In genomic region chr10:6820626-6821025, GRCm38 (mm10) we compare ENCODE assay signal across 42 mouse cellular contexts. TPM values are rescaled to one million over a fixed set of nuclear protein-coding genes. Genes with fewer than 3 reads are reported as not detected.
"Had no signal": no experiment of that assay in that cellular context is flagged by ENCODE, and none has a peak within 500 bp of the region (broad histone marks: within the 10 kb centered on the region; RNA-seq: fewer than 3 reads in every experiment).

No protein-coding gene starts in this region.

- H3K27me3 ChIP-seq: heart, embryonic 12.5 days; hindbrain, embryonic 12.5 days; intestine, embryonic 15.5 days; limb, embryonic 13.5 days; limb, embryonic 15.5 days; liver, embryonic 12.5 days had no signal

- DNase-seq: gastrocnemius, postnatal 10 days; gastrocnemius, postnatal 25 days; heart, adult 18-20 months; heart, postnatal 10 days; heart, postnatal 4 days; kidney, adult 18-20 months; kidney, adult 8-10 months; kidney, postnatal 10 days; kidney, postnatal 25 days; kidney, postnatal 4 days; layer of hippocampus, adult 9-11 months; layer of hippocampus, postnatal 36 days had no signal

- H3K4me1 ChIP-seq: heart, embryonic 10.5 days; heart, embryonic 12.5 days; hindbrain, embryonic 10.5 days; hindbrain, embryonic 12.5 days; intestine, embryonic 15.5 days; limb, embryonic 13.5 days; limb, embryonic 15.5 days; liver, embryonic 12.5 days had no signal

- H3K36me3 ChIP-seq: heart, embryonic 10.5 days; heart, embryonic 12.5 days; hindbrain, embryonic 10.5 days; hindbrain, embryonic 12.5 days; intestine, embryonic 15.5 days; limb, embryonic 13.5 days; limb, embryonic 15.5 days; liver, embryonic 12.5 days had no signal

- H3K4me3 ChIP-seq: heart, embryonic 10.5 days; heart, embryonic 12.5 days; hindbrain, embryonic 10.5 days; hindbrain, embryonic 12.5 days; intestine, embryonic 15.5 days; left cerebral cortex, adult 2 months; limb, embryonic 13.5 days; limb, embryonic 15.5 days; liver, embryonic 12.5 days had no signal

- H3K9me3 ChIP-seq: heart, embryonic 10.5 days; heart, embryonic 12.5 days; hindbrain, embryonic 10.5 days; hindbrain, embryonic 12.5 days; intestine, embryonic 15.5 days; limb, embryonic 13.5 days; limb, embryonic 15.5 days; liver, embryonic 12.5 days had no signal

- H3K27ac ChIP-seq: heart, embryonic 10.5 days; hindbrain, embryonic 10.5 days; hindbrain, embryonic 12.5 days; hindbrain, embryonic 14.5 days; intestine, embryonic 15.5 days; left cerebral cortex, adult 2 months; limb, embryonic 13.5 days; limb, embryonic 15.5 days; liver, embryonic 12.5 days; liver, embryonic 14.5 days had no signal

RNA-seq across cellular contexts. Expression of gene Gm10945, which starts 59.1 kb away (rescaled TPM):
- total RNA-seq: gastrocnemius, adult 18-20 months; gastrocnemius, postnatal 10 days; gastrocnemius, postnatal 25 days; gastrocnemius, postnatal 4 days; granulocyte monocyte progenitor cell, adult 5-6 weeks; heart, adult 18-20 months; heart, adult 8-10 months; heart, postnatal 10 days; heart, postnatal 25 days; heart, postnatal 4 days; layer of hippocampus, adult 8-10 months; layer of hippocampus, postnatal 14 days; layer of hippocampus, postnatal 36 days; left cerebral cortex, adult 2 months; left cerebral cortex, postnatal 14 days; left cerebral cortex, postnatal 36 days; liver, adult 2 months had no signal
- polyA plus RNA-seq: heart, embryonic 10.5 days; heart, embryonic 12.5 days; heart, embryonic 14.5 days; heart, embryonic 16.5 days; hindbrain, embryonic 10.5 days; hindbrain, embryonic 12.5 days; hindbrain, embryonic 14.5 days; hindbrain, embryonic 16.5 days; inflammation-experienced regulatory T-cells, adult 6 months; intestine, embryonic 15.5 days; intestine, postnatal 0 days; kidney, embryonic 14.5 days; kidney, embryonic 16.5 days; limb, embryonic 11.5 days; limb, embryonic 13.5 days; limb, embryonic 15.5 days; liver, adult 2 months; liver, embryonic 12.5 days; liver, embryonic 14.5 days; liver, embryonic 16.5 days had no signal
